Mouse (Mus musculus) induced T-regulatory cell, adult 2 months (primary cell): ENCODE results near the gene Maml1.
A peak's percentile ranks its signal among the peaks of the same experiment; 100 is the strongest.

Source experiments
- DNase-seq: peaks from one replicate; pipeline ENCODE4 v3.0.0-alpha.2; 2012; ENCODE audit warnings: low read depth

Maml1 gene

DNA sequence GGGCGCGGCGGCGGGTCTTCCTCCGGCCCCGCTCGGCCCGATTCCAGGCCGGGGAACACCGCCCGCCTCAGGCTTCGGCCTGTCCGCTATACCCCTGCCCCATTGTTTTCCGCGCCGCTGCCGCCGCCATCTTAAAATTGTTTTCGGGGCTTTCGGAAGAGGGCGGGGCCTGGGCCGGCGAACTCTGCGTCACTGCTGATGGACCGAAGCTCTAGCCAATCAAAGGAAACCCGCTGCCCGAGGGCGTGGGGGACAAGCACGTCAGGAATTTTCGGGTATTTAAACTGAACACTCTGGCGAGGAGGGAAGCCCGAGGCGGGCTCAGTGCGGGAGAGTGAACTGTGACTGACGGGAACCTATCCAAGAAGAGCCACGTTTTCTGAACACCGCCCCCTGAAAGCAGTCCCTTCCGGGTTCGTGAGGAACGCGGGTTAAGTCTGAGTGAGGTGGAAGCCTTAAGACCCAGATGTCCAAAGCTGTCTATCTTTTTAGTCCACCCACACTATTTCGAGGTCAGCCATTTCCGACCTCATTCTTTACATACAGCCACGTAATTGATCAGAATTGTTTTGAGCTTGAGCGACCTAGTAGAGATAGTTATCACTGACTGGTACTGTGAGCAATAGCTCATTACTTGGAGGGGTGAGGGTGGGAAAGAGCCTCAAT lies at the start of gene Maml1:
Gene Maml1 (minus strand): TSS at position 122 of the 666 bp plus-strand sequence.
- peak; percentile 99 for DNase-seq

DNA sequence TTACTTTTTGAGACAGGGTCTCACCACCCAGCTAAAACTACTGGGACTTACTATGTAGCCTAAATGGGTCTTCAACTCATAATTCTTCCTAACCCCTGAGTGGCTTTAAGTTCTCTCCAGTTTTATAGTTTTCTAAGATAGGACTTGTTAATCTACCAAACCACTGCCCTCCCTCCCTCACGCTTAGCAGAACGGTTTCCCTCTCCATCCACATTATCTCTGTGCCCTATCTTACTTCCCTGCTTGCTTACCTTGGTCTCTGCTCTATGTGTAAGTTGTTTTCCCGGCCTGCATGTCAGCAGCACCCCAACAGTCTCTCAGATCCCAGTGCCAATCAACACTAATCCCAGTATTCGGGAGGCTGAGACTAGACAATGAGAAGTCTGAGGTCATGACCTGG lies 44.8 kb upstream of the Maml1 start:
- no peak for DNase-seq

DNA sequence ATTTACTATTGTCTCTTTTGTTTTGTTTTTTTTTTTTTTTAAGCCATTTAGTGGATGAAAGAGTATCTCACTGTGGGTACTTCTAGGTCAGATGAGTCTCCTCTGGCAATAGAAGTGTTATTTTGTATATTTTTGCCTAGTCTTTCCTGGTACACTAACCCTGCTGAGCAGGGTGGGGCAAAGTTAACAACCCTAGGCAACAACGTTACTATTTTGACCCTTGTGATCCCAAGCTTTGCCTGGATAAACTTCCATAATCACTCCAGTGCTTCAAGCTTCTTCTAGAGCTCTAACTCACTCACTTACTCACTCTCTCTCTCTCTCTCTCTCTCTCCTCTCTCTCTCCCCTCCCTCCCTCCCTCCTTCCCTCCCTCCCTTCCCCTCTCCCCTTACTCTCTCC lies 44.0 kb upstream of the Maml1 start:
- DNase-seq, result no peak

DNA sequence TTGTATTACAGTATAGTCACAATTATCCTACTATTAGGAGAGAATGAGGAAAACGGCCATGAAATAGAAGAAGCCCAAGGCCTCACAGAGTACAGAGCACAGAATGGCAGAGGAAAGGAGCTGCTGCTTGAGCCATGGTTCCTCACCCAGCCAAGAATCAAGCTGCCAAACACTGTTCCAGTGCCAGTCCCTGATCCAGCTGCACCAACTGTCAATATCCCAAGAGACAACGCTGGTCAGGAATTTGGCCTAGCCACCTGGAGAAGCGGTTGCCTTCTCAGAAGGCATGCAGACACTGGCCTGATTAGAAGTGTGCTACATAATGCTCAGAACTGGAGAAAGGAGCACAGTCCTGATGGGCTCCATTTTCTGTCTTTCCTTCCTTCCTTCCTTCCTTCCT lies 41.1 kb upstream of the Maml1 start:
- DNase-seq, result no peak

DNA sequence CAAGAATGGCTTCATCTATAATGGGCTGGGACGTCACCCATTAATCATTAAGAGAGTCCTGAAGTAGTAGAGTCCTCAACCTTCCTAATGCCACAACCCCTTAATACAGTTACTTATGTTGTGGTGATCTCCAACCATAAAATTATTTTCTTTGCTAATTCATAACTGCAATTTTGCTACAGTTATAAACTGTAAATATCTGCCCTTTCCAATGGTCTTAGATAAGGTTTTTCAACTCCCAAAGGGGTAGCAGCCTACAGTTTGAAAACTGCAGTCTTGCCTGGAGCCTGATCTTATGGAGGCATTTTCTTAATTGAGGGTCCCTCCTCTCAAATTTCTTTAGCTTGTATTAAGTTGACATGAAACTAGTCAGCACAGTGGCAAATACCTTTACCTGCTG lies 37.3 kb upstream of the Maml1 start:
- DNase-seq, result no peak

DNA sequence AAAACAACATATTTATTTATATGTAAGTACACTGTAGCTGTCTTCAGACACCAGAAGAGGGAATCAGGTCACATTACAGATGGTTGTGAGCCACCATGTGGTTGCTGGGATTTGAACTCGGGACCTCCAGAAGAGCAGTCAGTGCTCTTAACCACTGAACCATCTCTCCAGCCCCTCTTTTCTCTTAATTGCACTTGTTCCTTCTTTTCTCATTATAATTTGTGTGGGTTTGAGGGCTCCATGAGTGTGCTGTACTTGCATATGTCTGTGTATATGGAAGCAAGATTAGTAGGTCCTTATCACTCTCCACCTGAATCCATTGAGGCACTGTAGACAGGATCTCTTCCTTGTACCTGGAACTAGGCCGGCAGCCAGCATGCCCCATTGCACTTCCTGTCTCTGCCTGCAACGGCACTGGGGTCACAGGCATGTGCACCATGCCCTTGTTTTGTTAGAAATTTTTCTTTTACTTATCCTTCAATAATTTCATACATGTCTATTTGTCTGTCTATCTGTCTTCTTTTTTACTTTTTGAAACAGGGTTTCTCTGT lies 36.0 kb upstream of the Maml1 start:
- peak; percentile 22 for DNase-seq

DNA sequence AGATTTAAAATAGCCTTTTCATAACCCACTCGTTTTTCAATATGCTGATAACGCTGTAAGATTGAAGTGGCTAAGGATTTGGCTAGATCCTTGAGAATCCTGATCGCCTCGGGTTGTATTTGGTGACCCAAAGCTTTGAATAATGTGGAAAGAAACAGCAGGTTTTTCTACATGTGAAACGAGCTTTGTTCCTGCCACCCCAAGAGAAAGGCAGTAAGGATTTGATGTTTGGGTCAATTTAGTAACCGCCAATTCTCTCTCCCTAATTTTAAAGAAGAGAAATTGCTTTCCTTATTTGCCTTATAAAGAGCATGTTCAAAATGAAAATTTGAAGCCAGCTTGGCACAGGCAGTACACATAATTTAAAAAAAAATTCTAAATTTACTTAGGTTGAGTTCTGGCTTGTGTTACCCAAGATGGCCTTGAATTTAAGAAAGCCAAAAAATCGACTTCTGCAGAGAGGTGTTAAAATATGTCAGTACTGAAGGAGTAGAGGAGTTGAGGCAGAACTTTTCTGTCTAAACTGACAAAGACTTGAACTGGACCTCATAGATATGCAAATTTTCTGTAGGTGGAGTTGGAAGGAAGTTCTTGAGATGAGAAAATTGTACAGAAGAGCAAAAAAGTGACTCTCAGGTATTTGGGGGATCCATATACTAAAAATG lies 34.3 kb upstream of the Maml1 start:
- DNase-seq, result no peak

DNA sequence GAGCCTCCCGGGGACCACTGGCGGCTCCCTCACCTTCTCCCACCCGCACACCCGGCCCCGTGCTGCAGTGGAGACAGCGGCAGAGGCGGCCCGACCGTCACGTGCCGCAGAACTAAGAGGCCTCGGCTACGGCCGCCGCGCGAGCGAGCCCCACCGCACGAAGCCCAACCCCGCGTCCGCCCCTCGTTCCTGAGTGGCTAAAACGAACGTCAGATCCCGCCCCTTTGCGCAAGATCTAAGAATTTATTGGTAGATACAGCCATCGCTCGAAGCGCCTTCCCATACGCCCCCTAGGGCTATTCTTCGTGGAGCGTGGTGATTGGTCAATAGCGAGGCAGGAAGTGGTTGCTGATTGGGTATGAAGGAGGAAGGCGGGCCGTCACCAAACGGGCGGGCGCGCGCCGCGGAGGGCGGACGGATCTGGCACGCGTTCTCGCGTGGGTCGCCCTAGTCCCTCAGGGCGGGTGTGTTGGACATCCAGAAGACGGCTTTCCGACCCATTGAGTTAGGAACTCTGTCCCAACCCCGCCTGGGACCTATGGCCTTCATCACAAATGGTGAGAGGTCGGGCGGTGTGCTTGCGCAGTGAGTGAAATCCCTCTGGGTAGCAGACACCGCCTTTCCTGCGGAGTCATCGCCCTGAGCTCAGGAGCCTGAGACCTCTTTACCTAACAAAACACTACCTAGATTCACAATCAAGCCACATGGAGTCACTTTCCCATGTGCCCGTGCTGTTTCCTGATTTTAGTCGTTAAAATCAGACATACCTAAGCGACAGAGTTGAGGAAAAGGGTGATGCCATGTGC lies 33.6 kb upstream of the Maml1 start, which contains the start of gene Canx:
Gene Canx (minus strand): TSS at position 178 of the 806 bp plus-strand sequence.
- peak; percentile 99 for DNase-seq

DNA sequence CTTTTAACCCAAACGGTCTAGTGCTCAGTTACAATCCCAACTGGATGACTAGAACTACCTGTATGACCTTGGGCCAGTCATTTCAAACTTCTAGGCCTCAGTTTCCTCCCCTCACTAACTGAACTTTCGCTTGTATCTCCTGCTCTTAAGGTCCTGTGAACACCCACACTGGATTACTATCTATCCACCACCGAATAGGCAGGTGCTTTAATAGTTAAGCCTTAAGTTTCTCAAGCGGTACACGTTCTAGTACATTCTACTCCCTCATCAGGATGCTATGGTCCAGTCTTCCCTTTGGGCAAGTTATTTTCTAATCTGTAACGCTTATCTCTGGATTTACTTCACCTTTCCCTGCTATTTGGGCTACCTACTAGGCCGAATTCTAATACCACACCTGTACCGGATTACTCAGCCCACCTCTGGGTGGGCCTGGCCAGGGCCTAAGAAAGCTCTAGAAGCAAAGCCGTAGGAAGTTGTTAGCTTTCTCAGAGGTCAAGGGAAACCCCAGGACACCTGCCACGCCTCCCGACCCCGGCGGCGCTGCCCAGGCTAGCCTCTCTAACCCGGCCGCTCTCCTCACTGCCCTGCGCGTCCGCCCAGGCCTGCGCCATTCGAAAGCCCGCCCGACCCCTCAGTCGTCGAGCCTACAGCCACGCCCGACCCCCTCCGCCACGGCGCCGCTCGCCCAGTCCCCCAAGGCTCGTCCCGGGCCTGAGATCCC lies 32.8 kb upstream of the Maml1 start:
- DNase-seq, result peak; percentile 63

DNA sequence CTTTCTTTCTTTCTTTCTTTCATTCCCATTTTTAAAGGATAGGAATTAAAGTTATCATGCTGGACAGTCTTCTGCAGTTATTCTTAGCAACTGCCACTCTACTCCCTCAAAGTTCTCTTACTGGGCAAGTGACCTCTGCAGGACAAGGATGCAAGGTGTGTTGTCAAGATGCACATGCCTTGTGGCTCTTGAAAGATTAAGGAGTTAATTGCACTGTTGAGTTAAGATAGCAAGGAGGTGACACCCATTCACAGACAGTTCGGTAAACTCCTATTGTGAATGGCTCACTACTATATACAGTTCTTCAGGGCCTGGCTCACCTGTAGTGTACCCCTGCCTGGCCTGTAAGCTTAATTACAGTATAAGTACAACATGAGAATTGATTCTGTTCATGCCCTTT lies 31.7 kb upstream of the Maml1 start:
- DNase-seq, result peak; percentile 33

DNA sequence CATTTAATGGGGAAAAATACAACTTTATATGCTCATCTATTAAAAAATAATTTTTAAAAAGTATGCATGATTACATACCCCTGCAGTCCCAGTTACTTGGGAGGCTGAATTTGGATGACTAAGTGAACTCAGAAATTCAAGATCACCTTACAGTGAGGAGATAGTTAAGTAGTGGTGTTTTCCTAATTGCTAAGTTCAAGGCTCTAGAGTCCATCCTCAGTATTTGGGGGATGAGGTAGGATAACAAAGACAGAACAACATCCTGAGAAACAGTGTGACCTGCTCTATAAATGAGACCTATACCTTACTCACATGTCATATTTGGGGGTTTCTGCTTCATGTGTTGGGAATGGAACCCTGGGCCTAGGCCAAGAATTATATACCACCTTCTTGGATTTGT lies 30.2 kb upstream of the Maml1 start:
- no peak for DNase-seq

DNA sequence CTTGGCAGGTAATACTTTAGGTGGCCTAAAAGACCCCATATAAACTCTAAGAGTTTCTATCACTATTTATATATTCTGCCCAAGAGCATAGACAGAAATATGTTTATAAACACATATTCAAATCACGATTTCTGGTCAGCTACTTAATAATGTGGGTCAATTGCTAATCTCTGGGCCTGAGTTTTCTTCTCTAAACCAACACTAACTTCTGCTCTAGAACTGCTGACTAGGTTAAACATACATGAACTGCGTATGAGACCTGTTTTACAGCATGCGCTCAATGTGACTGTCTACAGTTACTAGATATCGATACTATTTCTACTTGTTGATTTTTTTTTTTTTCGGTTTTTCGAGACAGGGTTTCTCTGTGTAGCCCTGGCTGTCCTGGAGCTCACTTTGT lies 29.1 kb upstream of the Maml1 start:
- no peak for DNase-seq

DNA sequence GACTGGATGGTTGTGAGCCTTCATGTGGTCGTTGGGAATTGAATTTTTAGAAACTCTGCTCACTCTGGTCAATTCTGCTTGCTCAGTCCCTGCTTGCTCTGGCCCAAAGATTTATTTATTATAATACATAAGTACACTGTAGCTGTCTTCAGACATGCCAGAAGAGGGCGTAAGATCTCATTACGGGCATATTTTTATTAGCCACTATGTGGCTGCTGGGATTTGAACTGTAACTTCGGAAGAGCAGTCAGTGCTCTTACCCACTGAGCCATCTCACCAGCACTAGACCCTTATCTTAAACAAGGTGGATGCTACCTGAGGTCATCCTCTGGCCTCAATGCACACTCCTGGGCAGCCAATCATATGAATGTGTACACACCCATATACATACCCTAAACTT lies 27.2 kb upstream of the Maml1 start:
- peak; percentile 21 for DNase-seq

DNA sequence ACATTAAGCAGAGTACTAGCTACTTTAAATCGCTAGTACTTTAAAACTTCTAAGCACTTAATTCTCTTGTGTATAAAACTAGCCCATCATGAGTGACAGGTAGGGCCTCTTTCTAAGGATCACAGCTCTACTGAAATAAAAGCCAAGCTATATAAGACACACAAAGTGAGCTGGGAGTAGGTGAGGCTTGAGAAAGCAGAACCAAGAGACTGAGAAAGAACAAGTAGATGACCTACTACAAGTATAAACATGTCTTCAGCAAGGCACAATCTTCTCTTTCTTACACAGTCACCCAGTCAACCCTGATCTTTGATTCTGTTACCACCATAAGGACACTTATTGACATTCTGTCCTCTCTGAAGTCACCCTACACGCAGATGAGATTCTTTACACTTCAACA lies 20.7 kb upstream of the Maml1 start:
- no peak for DNase-seq

DNA sequence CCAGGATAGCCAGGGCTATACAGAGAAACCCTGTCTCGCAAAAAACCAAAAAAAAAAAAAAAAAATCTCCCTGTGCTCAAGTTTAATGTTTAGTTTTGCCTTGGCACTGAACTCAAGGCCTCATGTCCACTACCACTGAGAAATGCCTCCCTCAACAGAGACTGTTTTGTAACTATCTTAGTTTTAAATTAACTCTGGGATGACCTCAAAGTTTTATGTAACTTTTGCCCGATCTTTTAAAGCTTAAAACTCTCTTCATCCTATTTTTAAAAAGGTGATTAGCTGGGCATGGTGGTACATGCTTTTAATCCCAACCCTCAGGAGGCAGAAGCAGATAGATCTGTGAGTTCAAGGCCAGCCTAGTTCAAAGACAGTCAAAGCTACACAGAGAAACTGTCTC lies 11.3 kb upstream of the Maml1 start:
- no peak for DNase-seq

DNA sequence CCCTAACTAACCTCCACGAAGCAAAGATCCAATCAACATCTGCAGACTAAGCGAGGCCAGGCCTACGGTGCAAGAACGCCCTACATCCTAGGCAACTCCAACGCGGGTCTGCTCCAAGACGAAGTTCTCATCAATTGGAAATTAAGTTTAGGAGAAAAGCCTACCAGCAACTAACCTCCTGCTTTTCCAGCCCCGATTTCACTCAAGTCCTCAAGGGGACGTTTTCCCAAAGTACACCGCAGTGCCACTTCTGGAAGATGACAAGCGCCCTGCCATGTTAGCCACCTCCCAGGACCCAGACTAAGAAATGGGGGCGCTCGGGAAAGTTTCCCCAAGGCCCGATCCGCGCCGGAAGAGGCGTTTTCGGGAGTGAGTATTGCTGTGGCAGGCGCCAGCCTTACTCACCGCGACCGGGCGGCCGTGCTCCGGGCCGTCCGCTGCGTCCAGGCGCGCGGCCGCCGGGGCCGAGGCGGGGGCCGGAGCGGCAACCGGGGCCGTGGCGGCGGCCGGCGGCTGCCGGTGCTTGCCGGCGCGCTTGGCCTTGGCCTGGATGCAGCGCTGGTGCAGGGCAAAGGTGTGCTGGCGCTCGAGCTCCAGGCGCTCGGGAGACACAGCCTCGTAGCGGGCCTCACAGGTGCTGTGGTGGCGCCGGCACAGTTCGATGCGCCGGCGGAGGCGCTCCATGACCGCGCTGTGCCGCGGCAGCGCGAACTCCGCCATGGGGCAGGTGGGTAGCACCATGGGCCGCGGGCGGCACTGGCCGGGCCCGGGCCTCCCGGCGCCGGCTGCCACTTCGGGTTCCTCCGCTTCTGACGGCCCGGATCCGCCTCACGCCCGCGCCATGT lies 568 bp downstream of the Maml1 start:
- peak; percentile 73 for DNase-seq

DNA sequence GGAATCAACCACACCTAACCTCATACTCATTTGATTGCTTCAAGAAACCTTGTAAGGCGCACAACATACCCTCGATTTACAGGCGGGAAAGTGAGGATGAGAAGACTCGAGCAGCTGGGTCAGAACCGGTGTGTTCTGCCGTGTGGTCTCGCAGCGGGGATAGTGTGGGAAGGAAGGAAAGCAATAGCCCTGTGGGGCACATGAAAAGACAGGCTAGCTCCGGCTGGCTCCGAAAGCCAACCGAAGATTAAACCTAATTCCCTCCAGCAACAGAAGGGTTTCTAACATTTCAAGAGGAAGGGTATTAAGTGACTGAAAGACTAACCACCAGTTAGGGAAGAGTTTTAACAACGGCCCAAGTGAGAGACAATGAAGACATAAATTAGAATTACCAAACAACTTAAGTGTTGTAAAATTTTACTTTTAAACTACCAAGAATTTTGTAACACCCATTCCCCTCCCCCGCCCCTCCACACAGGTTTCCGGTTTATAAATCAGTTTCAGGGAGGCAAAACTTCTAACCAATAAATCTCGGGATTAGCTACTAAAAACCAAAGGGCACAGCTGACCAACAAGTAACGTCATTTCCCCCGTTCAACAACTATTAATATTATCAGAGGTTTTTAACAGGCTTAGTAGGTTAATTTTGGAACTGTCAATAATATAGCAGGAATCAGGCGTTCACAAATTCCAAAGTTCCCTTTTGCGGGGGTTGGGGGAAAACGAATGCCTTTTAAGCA lies 1.5 kb downstream of the Maml1 start:
- DNase-seq, result peak; percentile 67

DNA sequence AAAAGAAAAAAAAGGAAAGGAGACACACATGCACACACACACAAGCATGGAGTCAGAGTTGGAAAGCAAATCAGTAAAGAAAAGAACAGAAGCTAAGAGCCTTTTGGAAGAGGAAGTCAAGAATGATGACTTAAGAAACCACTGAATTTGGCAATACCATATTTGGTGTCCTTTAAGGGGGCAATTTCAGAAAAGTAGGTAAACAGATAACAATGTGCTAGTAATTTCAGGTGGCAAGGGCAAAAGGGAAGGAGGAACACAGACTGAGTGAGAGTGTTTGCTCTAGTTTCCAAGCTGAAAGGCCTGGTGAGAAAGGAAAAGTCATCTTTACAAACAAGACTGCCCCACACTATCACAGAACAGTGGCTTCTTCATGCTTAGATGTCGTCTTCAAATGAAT lies 5.7 kb downstream of the Maml1 start:
- peak; percentile 47 for DNase-seq

DNA sequence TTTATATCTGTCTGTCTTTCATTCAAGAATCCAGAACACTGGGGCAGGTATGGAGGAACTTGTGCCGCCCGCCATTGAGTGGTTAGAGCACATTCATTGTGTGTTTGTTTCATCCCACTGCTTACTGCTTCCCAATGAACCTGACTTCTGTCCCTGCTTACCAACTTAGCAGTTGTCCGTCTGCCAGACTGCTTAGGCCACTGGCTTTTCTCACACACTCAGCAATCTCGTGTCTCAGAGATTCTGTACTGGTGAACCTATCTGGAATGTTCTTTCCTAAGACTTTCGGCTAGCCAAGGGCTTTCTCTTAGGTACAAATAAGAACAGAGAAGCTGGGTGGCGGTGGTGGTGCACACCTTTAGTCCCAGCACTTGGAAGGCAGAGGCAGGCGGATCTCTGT lies 6.4 kb downstream of the Maml1 start:
- DNase-seq, result no peak

DNA sequence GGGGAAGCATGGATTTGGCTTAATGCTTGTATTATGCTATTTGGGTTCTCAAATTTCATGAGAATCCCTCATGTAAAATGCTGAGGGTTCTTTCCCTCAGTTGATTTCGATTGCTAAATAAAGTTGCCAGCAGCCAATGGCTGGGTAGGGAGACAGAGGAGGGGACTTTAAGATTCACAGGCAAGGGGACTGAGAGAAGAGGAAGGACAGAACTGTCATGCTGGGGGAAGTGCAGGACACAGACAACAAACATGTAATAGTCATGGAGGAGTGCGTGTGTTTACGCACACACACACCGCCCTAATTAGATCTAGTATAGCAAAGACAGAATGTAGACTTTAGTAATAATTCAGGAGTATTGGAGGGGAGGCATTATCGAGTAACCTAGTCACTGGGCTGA lies 6.8 kb downstream of the Maml1 start:
- DNase-seq, result no peak
